Mouse (Mus musculus) cortical plate, adult 2 months (tissue): ENCODE data around the gene Tff2.

Source experiments
- CTCF ChIP-seq: fragments of 200-500 bp; IDR thresholded peaks from 2 replicates; pipeline ENCODE4 v1.5.1; 2011; ENCODE audit warnings: mild to moderate bottlenecking, control low read depth, low read length; ENCODE audit not compliant: insufficient read depth; ENCODE audit errors: extremely low read depth
- POLR2A ChIP-seq: fragments of 200-500 bp; IDR thresholded peaks from 2 replicates; pipeline ENCODE4 v1.6.1; 2011; ENCODE audit warnings: mild to moderate bottlenecking, low read length, control low read depth; ENCODE audit not compliant: insufficient read depth; ENCODE audit errors: extremely low read depth

DNA sequence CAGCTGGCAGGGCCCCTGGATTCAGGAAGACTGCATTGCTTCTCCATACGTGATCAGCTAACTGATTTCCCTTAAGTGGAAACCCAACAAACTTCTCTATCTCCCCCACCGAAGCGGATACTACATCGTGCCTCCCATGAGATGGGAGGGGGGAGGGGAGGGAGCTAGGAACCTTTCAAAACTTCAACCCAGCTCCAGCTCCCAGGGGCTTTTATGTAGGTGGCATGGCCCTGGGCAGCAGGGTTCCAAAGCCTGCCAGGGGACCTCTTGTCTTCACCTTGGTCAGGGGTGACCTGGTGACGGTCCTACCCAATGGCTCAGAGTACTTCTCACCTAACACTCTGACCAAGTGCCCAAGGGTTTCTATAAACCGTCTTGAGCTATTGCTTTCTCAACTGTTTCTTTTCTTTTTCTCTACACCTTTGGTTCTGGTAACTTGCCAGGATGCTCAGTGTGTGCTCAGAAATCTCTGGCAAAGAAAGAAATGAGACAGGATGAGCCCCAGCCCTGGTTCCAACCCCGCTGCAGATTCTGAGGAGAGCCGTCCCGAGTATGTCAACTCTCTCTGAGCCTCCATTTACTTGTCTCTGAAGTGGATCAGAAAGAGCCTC is 15.3 kb downstream of the Tff2 start:
- TF ChIP-seq POLR2A (no peak), CTCF (no peak)
